Mouse (Mus musculus) left cerebral cortex, adult 11 months (tissue): ENCODE measurements around the gene Zfp652.

ENCODE experiments used
- DNase-seq: peaks from one replicate; pipeline ENCODE4 v3.0.0; 2022; ENCODE audit warnings: low spot score

Gene Zfp652

GRCm38 (mm10) chr11:95832129-95833005, 119.9 kb downstream of the Zfp652 start:
- DNase-seq = no peak

- no peak for DNase-seq
These were observed 120.6 kb downstream of the Zfp652 start for GRCm38 (mm10) chr11:95833006-95833570.

GRCm38 (mm10) chr11:95833631-95834142, 121.2 kb downstream of the Zfp652 start:
- DNase-seq = no peak

- DNase-seq = no peak
These were observed 121.7 kb downstream of the Zfp652 start for GRCm38 (mm10) chr11:95834143-95834667.

GRCm38 (mm10) chr11:95834742-95835710, 122.6 kb downstream of the Zfp652 start:
- no peak for DNase-seq

- DNase-seq = no peak
These were observed 123.4 kb downstream of the Zfp652 start for GRCm38 (mm10) chr11:95835832-95836231.

GRCm38 (mm10) chr11:95836433-95836832, 124.0 kb downstream of the Zfp652 start:
- DNase-seq = no peak

- DNase-seq = no peak
These were observed 124.6 kb downstream of the Zfp652 start, which contains the start of gene Gngt2 for GRCm38 (mm10) chr11:95837059-95837458. TSS of gene Gngt2 (plus strand) at chr11:95837216.

- no peak for DNase-seq
These were observed 126.1 kb downstream of the Zfp652 start for GRCm38 (mm10) chr11:95838598-95838997.

- no peak for DNase-seq
These were observed 126.8 kb downstream of the Zfp652 start for GRCm38 (mm10) chr11:95838999-95839868.

- DNase-seq = no peak
These were observed 128.4 kb downstream of the Zfp652 start for GRCm38 (mm10) chr11:95840694-95841497.

GRCm38 (mm10) chr11:95841498-95841830, 129.0 kb downstream of the Zfp652 start:
- no peak for DNase-seq

GRCm38 (mm10) chr11:95842074-95842681, 129.7 kb downstream of the Zfp652 start, which contains the start of gene Abi3:
TSS of gene Abi3 (minus strand) at chr11:95842476.
- no peak for DNase-seq

GRCm38 (mm10) chr11:95842953-95843352, 130.5 kb downstream of the Zfp652 start:
- no peak for DNase-seq

GRCm38 (mm10) chr11:95843421-95843950, 131.0 kb downstream of the Zfp652 start:
- no peak for DNase-seq

GRCm38 (mm10) chr11:95844935-95845334, 132.5 kb downstream of the Zfp652 start:
- DNase-seq = no peak

- no peak for DNase-seq
These were observed 138.4 kb downstream of the Zfp652 start for GRCm38 (mm10) chr11:95850898-95851297.

GRCm38 (mm10) chr11:95853684-95854083, 141.2 kb downstream of the Zfp652 start:
- no peak for DNase-seq

GRCm38 (mm10) chr11:95857306-95857705, 144.8 kb downstream of the Zfp652 start:
- DNase-seq = no peak
